Mouse (Mus musculus): ENCODE measurements at regions not wholly inside any gene's neighbourhood (a gene's known extent, or its start where the extent isn't known, plus 50 kb on each side); places are given as distances from the start of the nearest gene placed in this dataset.

DNA sequence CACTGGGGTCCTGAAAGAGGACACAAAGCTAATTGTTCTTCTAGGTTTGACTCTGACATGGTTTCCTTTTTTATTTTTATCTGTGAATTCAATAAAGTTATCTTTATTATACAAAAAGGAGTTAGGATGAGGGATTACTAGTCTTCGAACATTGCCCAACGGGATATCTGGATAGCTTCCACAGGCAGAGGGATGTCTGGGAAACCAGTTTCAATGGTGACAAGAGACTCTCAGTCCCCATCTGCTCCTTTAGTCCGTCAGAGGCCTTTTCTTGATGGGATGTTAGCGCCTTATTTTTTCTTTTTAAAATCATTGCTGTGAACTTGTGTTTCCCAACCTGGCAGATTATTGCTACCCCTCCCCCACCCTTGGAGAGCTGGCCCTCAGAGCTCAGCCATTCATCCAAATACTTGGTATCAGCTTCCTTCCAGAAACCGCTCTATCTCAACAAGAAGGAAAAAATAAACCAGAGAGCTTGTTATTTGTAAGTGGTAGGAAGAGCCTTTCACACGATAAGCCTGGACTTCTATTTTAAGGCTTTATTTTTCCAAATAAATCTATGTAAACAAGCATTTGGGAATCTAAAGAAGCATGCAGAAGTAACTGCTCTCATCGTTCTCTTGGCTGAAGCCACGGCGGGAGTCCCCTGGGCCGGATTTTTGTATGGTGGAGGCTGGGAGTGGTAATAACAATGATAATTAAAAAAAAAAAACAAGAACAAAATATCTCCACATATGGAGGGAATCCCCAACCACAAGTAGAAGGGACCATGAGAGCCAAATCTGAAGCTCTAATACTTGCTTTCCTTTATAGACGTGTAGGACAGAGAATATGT, 296.6 kb upstream of the 1700056E22Rik start:
- H3ac ChIP-seq (ENCODE audit: control insufficient read depth, insufficient read length) = no peak overlapping the region
- no peaks in the 10 kb centered on the region for H3K27me3 ChIP-seq (ENCODE audit: control insufficient read depth, insufficient read depth, insufficient read length)
- H3K4me2 ChIP-seq (ENCODE audit: low read depth) = no peak overlapping the region
- no peak overlapping the region for H3K4me3 ChIP-seq
- no peaks in the 10 kb centered on the region for H3K36me3 ChIP-seq (ENCODE audit: control insufficient read depth, insufficient read depth)
- no peaks in the 10 kb centered on the region for H3K79me2 ChIP-seq (ENCODE audit: control insufficient read depth, insufficient read depth)
- TF ChIP-seq MYOD1 (IDR thresholded peaks at IDR 0.05; ENCODE audit: control insufficient read depth in 1 of 3, insufficient read length in 2 of 3, low read depth in 2 of 3) (no peak), POLR2A (IDR thresholded peaks at IDR 0.05; ENCODE audit: insufficient read length, low read depth) (no peak), MYOG (IDR thresholded peaks at IDR 0.05; ENCODE audit: control insufficient read depth in 1 of 3, insufficient read depth in 1 of 3, insufficient read length in 2 of 3, low read depth in 2 of 3) (no peak), E2F4 (IDR thresholded peaks at IDR 0.05; ENCODE audit: insufficient read depth) (no peak), USF1 (IDR thresholded peaks at IDR 0.05; ENCODE audit: low read depth) (no peak), MAX (IDR thresholded peaks at IDR 0.05; ENCODE audit: low read depth) (no peak), CEBPB (IDR thresholded peaks at IDR 0.05; ENCODE audit: insufficient read depth, poor library complexity, severe bottlenecking) (no peak), TCF12 (IDR thresholded peaks at IDR 0.05; ENCODE audit: insufficient read depth, poor library complexity, severe bottlenecking) (no peak), SRF (IDR thresholded peaks at IDR 0.05; ENCODE audit: control insufficient read depth, insufficient read length, low read depth) (no peak)

DNA sequence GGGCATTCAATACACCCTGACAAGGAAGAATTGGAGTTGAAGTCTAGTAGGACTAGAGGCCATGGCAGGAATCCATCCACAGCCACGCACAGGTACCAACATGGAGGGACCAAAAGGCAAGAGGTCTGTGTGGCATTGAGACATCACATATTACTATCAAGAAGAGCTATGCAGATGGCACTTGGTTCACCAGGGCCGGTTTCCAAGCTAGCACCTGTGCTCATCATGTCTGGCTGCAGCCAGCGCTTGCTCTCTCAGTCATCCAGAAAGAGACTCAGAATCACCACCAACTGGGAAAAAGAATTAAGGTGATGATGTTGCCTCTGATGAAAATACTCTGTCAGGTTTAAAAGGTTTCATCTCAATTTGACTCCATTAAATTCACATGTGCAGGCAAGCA, 292.1 kb upstream of the 1700056E22Rik start:
- H3ac ChIP-seq (ENCODE audit: control insufficient read depth, insufficient read length) = no peak overlapping the region
- no peak for TF ChIP-seq MYOD1 (IDR thresholded peaks at IDR 0.05; ENCODE audit: control insufficient read depth in 1 of 3, insufficient read length in 2 of 3, low read depth in 2 of 3)
- TF ChIP-seq REST (IDR thresholded peaks at IDR 0.05; ENCODE audit: insufficient read depth, insufficient read length) = no peak
- no peak for TF ChIP-seq POLR2A (IDR thresholded peaks at IDR 0.05; ENCODE audit: insufficient read length, low read depth)
- no peak for TF ChIP-seq TCF3 (IDR thresholded peaks at IDR 0.05; ENCODE audit: insufficient read length, low read depth)
- no peak for TF ChIP-seq POLR2AphosphoS2 (IDR thresholded peaks at IDR 0.05; ENCODE audit: insufficient read length, low read depth)
- TF ChIP-seq MAX (IDR thresholded peaks at IDR 0.05; ENCODE audit: low read depth) = no peak
- TF ChIP-seq TCF12 (IDR thresholded peaks at IDR 0.05; ENCODE audit: insufficient read depth, poor library complexity, severe bottlenecking) = no peak
- no peaks in the 10 kb centered on the region for H3K27me3 ChIP-seq (ENCODE audit: control insufficient read depth, insufficient read depth, insufficient read length)
- no peaks in the 10 kb centered on the region for H3K36me3 ChIP-seq (ENCODE audit: control insufficient read depth, insufficient read depth)
- no peak overlapping the region for H3K4me2 ChIP-seq (ENCODE audit: low read depth)
- no peaks in the 10 kb centered on the region for H3K79me2 ChIP-seq (ENCODE audit: control insufficient read depth, insufficient read depth)
- H3K4me3 ChIP-seq = no peak overlapping the region

DNA sequence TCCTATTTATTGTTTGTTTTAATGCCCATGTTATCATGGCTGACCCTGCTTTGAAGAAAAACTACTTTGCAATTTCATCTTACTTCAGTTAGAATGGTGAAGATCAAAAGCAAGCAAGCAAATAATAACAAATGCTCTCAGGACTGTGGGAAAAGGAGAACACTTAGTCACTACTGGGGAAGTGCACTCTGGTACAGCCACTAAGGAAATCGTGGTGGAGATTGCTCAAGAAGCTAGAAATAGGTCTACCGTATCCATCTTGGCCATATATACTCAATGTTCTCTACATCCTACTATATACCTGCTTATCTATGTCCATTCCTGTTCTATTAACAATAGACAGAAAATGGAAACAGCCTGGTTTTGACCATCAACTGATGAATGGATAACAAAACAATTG, 290.1 kb upstream of the 1700056E22Rik start:
- Histone ChIP-seq H3ac (ENCODE audit: control insufficient read depth, insufficient read length) (no peak overlapping the region), H3K36me3 (ENCODE audit: control insufficient read depth, insufficient read depth) (no peaks in the 10 kb centered on the region), H3K27me3 (ENCODE audit: control insufficient read depth, insufficient read depth, insufficient read length) (no peaks in the 10 kb centered on the region), H3K79me2 (ENCODE audit: control insufficient read depth, insufficient read depth) (no peaks in the 10 kb centered on the region), H3K4me3 (no peak overlapping the region), H3K4me2 (ENCODE audit: low read depth) (no peak overlapping the region)
- TF ChIP-seq POLR2AphosphoS2 (IDR thresholded peaks at IDR 0.05; ENCODE audit: insufficient read length, low read depth) (no peak), SRF (IDR thresholded peaks at IDR 0.05; ENCODE audit: control insufficient read depth, insufficient read length, low read depth) (no peak), POLR2A (IDR thresholded peaks at IDR 0.05; ENCODE audit: insufficient read length, low read depth) (no peak), CEBPB (IDR thresholded peaks at IDR 0.05; ENCODE audit: insufficient read depth, poor library complexity, severe bottlenecking) (no peak), E2F4 (IDR thresholded peaks at IDR 0.05; ENCODE audit: insufficient read depth) (no peak), MYOD1 (IDR thresholded peaks at IDR 0.05; ENCODE audit: control insufficient read depth in 1 of 3, insufficient read length in 2 of 3, low read depth in 2 of 3) (no peak), MYOG (IDR thresholded peaks at IDR 0.05; ENCODE audit: control insufficient read depth in 1 of 3, insufficient read depth in 1 of 3, insufficient read length in 2 of 3, low read depth in 2 of 3) (no peak), USF1 (IDR thresholded peaks at IDR 0.05; ENCODE audit: low read depth) (no peak), REST (IDR thresholded peaks at IDR 0.05; ENCODE audit: insufficient read depth, insufficient read length) (no peak), TCF3 (IDR thresholded peaks at IDR 0.05; ENCODE audit: insufficient read length, low read depth) (no peak), TCF12 (IDR thresholded peaks at IDR 0.05; ENCODE audit: insufficient read depth, poor library complexity, severe bottlenecking) (no peak), MAX (IDR thresholded peaks at IDR 0.05; ENCODE audit: low read depth) (no peak)

DNA sequence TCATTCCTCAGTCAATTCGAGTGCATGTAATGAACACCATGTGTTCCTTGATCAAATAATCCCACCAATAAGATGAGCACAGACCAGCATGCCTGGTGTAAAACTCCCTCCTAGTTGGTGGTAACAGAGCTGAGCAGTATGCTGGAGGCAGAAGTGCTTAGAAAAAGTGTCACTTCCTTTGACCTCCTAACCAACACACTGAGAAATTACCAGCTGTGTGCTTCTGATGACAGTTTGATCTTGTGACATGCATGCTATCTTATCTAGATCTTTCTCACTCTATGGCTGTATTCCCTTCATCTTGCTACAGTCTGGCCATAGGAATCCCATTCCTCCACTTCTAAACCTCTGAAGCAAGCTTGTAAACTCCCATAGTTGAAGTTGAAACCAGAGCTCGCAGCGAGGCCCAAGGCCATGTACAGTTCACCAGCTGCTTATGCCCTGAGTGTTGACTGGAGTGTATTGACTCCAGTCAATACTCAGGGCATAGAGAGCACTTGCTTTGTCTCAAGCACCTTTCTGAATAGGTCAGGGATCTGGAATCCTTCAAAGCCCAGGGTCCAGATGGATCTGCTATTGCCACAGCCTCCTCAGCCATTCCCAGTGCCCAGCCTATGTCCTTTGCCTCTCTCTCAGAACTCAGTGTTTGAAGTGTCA, 286.5 kb upstream of the 1700056E22Rik start:
- TF ChIP-seq SRF (IDR thresholded peaks at IDR 0.05; ENCODE audit: control insufficient read depth, insufficient read length, low read depth) (no peak), MYOD1 (IDR thresholded peaks at IDR 0.05; ENCODE audit: control insufficient read depth in 1 of 3, insufficient read length in 2 of 3, low read depth in 2 of 3) (no peak), TCF3 (IDR thresholded peaks at IDR 0.05; ENCODE audit: insufficient read length, low read depth) (no peak), CEBPB (IDR thresholded peaks at IDR 0.05; ENCODE audit: insufficient read depth, poor library complexity, severe bottlenecking) (no peak), POLR2AphosphoS2 (IDR thresholded peaks at IDR 0.05; ENCODE audit: insufficient read length, low read depth) (no peak), POLR2A (IDR thresholded peaks at IDR 0.05; ENCODE audit: insufficient read length, low read depth) (no peak), MAX (IDR thresholded peaks at IDR 0.05; ENCODE audit: low read depth) (no peak), MYOG (IDR thresholded peaks at IDR 0.05; ENCODE audit: control insufficient read depth in 1 of 3, insufficient read depth in 1 of 3, insufficient read length in 2 of 3, low read depth in 2 of 3) (no peak)
- H3ac ChIP-seq (ENCODE audit: control insufficient read depth, insufficient read length) = no peak overlapping the region
- no peak overlapping the region for H3K4me3 ChIP-seq
- H3K4me2 ChIP-seq (ENCODE audit: low read depth) = no peak overlapping the region
- no peaks in the 10 kb centered on the region for H3K36me3 ChIP-seq (ENCODE audit: control insufficient read depth, insufficient read depth)
- H3K79me2 ChIP-seq (ENCODE audit: control insufficient read depth, insufficient read depth) = no peaks in the 10 kb centered on the region
- H3K27me3 ChIP-seq (ENCODE audit: control insufficient read depth, insufficient read depth, insufficient read length) = no peaks in the 10 kb centered on the region
